In the genomic region with DNA sequence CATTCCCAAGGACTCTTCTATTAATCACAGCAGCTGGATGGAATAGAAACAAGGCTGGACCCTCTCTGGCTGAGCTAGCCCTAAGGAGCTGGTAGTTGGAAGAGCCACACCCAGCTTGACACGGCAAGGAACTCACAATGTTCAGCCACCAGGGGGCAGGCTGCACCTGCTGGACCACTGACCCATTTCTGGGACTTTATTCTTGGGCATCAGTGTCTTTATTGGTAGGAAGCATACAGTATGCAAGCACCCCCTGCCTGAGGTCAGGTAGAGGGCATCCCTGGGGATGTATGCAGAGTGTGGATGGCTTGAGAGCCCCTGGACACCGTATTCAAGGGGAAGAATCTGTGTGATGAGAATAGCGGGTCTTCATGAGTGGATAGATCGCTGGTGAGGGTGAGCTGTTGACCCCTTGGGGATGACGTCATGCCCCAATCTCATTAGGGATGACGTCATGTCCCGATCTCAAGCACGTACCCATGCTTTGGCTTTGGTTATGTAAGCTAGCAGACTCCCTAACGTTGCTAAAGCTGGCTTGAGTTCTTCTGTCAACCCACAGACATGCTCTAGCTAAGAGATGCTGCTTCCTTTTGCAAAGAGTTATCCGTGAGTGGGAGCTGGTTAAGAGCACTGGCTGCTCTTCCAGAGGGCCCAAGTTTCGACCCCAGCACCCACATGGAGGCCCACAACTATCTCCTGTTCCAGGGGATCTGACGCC, we compare ENCODE assay signal across 8 mouse cellular contexts. TPM values are rescaled to one million over a fixed set of nuclear protein-coding genes. Genes with fewer than 3 reads are reported as not detected.
DNase-seq lines count a peak whose midpoint lies in the region; ATAC-seq and TF ChIP-seq lines count a peak whose summit lies in the region.

No protein-coding gene starts in this region.

- no peak overlapping the region for H3K9ac ChIP-seq in heart, adult 2 months (ENCODE audit: low read depth, low read length)
- H3K9ac ChIP-seq in lung, embryonic 16.5 days (ENCODE audit: low read length) = no peak overlapping the region

- TF ChIP-seq EP300 in heart, adult 2 months (IDR thresholded peaks at IDR 0.05; ENCODE audit: insufficient read depth, low read depth, low read length) = peak; percentile 93

- H3K79me2 ChIP-seq in heart, adult 2 months (replicated peaks; ENCODE audit: control insufficient read depth, insufficient read depth, low read length) = no peaks in the 10 kb centered on the region

- no peaks in the 10 kb centered on the region for H3K36me3 ChIP-seq in heart, adult 2 months (ENCODE audit: control insufficient read depth, insufficient read depth, low read length)
- no peaks in the 10 kb centered on the region for H3K36me3 ChIP-seq in lung, embryonic 16.5 days (ENCODE audit: control insufficient read depth, insufficient read depth, low read length)

- H3K27me3 ChIP-seq in heart, adult 2 months (ENCODE audit: control insufficient read depth, insufficient read depth, low read length) = no peaks in the 10 kb centered on the region
- H3K27me3 ChIP-seq in lung, embryonic 16.5 days (ENCODE audit: control insufficient read depth, insufficient read depth, low read depth, low read length) = no peaks in the 10 kb centered on the region

- peak; percentile 99 for TF ChIP-seq CTCF in heart, adult 2 months (IDR thresholded peaks at IDR 0.05)

- peaks cover 4% of the 10 kb centered on the region for H3K4me1 ChIP-seq in heart, adult 2 months (ENCODE audit: control insufficient read depth, insufficient read depth, low read length)
- peaks cover 16% of the 10 kb centered on the region for H3K4me1 ChIP-seq in lung, embryonic 16.5 days (replicated peaks; ENCODE audit: control insufficient read depth, insufficient read depth, low read length)

- no peak for TF ChIP-seq POLR2A in heart, adult 2 months (IDR thresholded peaks at IDR 0.05; ENCODE audit: insufficient read depth, low read depth, low read length)

- H3K4me3 ChIP-seq in heart, adult 2 months = no peak overlapping the region
- no peak overlapping the region for H3K4me3 ChIP-seq in lung, embryonic 16.5 days (ENCODE audit: low read length)

- ATAC-seq in lung, embryonic 16.5 days (ENCODE audit: low read depth) = peak; percentile 10; the same call in 1 of the 2 replicates

- no peaks in the 10 kb centered on the region for H3K9me3 ChIP-seq in lung, embryonic 16.5 days (ENCODE audit: control insufficient read depth, low read length)

- H3K27ac ChIP-seq in heart, adult 2 months = no peak overlapping the region
- no peak overlapping the region for H3K27ac ChIP-seq in lung, embryonic 16.5 days (ENCODE audit: low read length)

- 29% methylated on average over 12 of the region's 12 CpGs for WGBS in heart, adult 2 months
- WGBS in lung, embryonic 16.5 days = 34% methylated on average over 12 of the region's 12 CpGs

- intact Hi-C loops in heart, adult 2 months (cut with DNase I) = loop anchor here (1.0 kb wide), 2 partner anchors 108 to 146 kb away; no protein-coding TSS in a partner anchor

- DNase-seq in A20 (ENCODE audit: low read depth, low spot score) = peak; percentile 43
- DNase-seq in T-cell, adult 2 months (ENCODE audit: low spot score) = peak; percentile 45
- peak; percentile 92 for DNase-seq in embryo, embryonic 10 days (ENCODE audit: low spot score)
- DNase-seq in heart, adult 2 months = peak; percentile 81 to 90
- DNase-seq in layer of hippocampus, adult 8-10 months (ENCODE audit: low spot score in 2 of 2) = peak; percentile 65 to 84
- DNase-seq in right cerebral cortex, postnatal 4 days = peak; percentile 87
- DNase-seq in urinary bladder, postnatal 36 days (ENCODE audit: low spot score in 2 of 2) = peak; percentile 73 to 82

- no peak overlapping the region for H3K4me2 ChIP-seq in lung, embryonic 16.5 days (ENCODE audit: low read depth, low read length)

RNA-seq across cellular contexts. Expression of a gene that starts 5.3 kb away (rescaled TPM):
- 1 to 10 TPM; 9.0 to 9.7 TPM for total RNA-seq in heart, adult 2 months (2021)
- 8.5 and 9.6 TPM in 2 replicates for polyA plus RNA-seq in heart, adult 2 months (2012; rRNA removed)
- total RNA-seq in layer of hippocampus, adult 8-10 months (2022) = 10 to 100 TPM; 24.7 to 30.4 (median 28.1) TPM
- polyA plus RNA-seq in lung, embryonic 16.5 days (2015; fragmentation: Nextera tagmentation; extraction: Ambion mirVana) = 23.3 and 26.7 TPM in 2 replicates
